Mouse (Mus musculus): ENCODE measurements around the gene Akap13. TPM values are rescaled to one million over a fixed set of nuclear protein-coding genes. Genes with fewer than 3 reads are reported as not detected.

The Akap13 gene
- polyA plus RNA-seq, 1 experiment: 13.2 TPM

DNA sequence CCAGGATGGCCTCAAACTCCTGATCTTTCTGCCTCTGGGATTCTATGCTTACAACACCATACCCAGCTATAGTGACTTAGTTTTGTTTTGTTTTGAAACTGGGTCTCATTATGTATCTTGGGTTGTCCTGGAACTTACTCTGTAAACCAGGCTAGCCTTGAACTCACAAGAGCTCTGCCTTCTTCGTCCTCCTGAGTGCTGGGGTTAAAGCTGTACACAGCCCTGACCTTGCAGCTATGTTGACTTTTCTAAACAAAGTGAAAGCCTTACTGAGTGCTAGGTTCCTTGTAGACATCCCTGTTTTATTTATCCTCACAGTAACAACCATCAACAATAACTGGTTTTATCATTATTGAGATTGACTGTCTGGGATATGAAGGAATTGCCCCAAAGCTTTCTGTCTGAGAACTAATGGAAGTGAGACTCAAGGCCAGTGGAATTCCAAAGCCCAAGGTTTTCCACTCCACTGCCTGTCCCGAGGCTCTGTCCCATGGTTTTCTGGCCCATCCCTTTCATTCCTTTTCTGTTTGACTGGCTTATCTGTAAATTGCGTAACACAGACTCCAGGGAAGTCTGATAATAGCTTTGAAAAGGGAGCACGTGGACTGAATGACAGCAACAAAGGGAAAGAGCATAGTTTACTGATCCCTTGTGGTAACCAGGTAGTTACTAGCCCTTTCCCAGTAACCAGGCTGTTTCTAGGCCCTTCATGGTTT lies 40.0 kb upstream of the Akap13 start:
- 55% methylated on average over 4 of the region's 4 CpGs for WGBS
- Histone ChIP-seq H3K27me3 (replicated peaks; ENCODE audit: control insufficient read depth, insufficient read depth, low read length) (no peaks in the 10 kb centered on the region), H3K27ac (ENCODE audit: insufficient read depth, low read depth, low read length) (no peak overlapping the region), H3K36me3 (ENCODE audit: control insufficient read depth, insufficient read depth, low read length) (no peaks in the 10 kb centered on the region), H3K4me1 (ENCODE audit: control insufficient read depth, insufficient read depth, low read length) (no peaks in the 10 kb centered on the region), H3K4me3 (ENCODE audit: insufficient read depth, low read depth, low read length) (no peak overlapping the region)
- no peak for TF ChIP-seq CTCF (conservative IDR thresholded peaks at IDR 0.05; ENCODE audit: insufficient read depth, insufficient read length, low read depth, low read length)
- TF ChIP-seq POLR2A (IDR thresholded peaks at IDR 0.05; ENCODE audit: low read depth, low read length): no peak
- DNase-seq: no peak

DNA sequence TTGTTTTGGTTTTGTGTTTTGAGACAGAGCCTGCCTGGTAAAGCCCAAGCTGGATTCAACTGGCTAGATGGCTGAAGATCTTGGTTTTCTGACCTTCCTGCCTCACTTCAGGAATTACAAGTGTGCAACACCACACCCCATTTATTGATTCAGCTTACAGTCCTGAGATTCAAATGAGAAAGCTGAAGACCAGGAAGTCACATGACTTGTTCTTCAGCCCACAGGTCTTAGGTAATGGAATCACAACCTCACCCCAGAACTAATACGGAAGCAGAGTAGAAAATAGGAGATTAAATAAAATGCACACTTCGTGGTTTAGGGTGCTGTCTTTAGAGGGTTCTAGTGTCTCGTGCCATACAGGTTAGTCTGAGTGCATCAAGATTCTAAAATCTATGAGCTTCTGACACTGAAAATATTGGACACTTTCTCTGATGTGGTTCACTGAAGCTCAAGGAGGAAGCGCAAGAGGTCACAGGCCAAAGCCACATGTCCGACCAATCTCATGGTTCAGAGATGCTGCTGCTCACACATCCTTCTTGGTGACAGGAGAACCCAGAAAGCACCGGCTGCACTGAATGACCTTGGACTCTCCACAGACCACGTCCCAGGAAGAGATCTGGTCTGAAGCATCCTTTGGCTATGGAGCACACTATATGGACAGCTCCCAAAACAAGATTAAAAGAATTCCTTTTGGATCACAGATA lies 39.3 kb upstream of the Akap13 start:
- Histone ChIP-seq H3K36me3 (ENCODE audit: control insufficient read depth, insufficient read depth, low read length) (no peaks in the 10 kb centered on the region), H3K27me3 (replicated peaks; ENCODE audit: control insufficient read depth, insufficient read depth, low read length) (no peaks in the 10 kb centered on the region), H3K4me3 (ENCODE audit: insufficient read depth, low read depth, low read length) (no peak overlapping the region), H3K27ac (ENCODE audit: insufficient read depth, low read depth, low read length) (no peak overlapping the region), H3K4me1 (ENCODE audit: control insufficient read depth, insufficient read depth, low read length) (no peaks in the 10 kb centered on the region)
- no peak for DNase-seq
- TF ChIP-seq CTCF (conservative IDR thresholded peaks at IDR 0.05; ENCODE audit: insufficient read depth, insufficient read length, low read depth, low read length): no peak
- 74% methylated on average over 7 of the region's 7 CpGs for WGBS

DNA sequence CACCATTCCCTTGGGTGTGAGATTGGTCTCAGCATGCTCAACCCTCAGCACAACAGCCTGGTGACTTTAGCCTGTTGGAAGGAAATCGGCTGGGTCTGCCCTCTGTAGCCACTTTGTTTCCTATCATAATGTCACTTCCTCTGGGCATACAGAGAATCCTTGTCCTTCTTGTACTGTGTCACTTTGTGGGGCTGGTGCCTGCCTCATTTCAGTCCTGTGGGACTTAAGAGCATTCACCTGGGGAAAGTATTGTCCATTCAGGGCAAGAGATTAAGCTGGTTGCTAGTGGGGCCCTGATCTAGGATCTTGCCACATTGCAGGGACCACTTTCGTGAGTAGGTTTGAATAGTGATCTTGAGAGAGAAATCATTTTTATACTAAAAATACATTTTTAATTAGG lies 34.4 kb upstream of the Akap13 start:
- no peaks in the 10 kb centered on the region for H3K4me1 ChIP-seq (ENCODE audit: control insufficient read depth, insufficient read depth, low read length)
- H3K27me3 ChIP-seq (replicated peaks; ENCODE audit: control insufficient read depth, insufficient read depth, low read length): no peaks in the 10 kb centered on the region
- no peak for DNase-seq
- H3K27ac ChIP-seq (ENCODE audit: insufficient read depth, low read depth, low read length): no peak overlapping the region
- no peak overlapping the region for H3K4me3 ChIP-seq (ENCODE audit: insufficient read depth, low read depth, low read length)
- 75% methylated on average over 2 of the region's 2 CpGs for WGBS
- TF ChIP-seq CTCF (conservative IDR thresholded peaks at IDR 0.05; ENCODE audit: insufficient read depth, insufficient read length, low read depth, low read length) (no peak), POLR2A (IDR thresholded peaks at IDR 0.05; ENCODE audit: low read depth, low read length) (no peak)
- no peaks in the 10 kb centered on the region for H3K36me3 ChIP-seq (ENCODE audit: control insufficient read depth, insufficient read depth, low read length)

DNA sequence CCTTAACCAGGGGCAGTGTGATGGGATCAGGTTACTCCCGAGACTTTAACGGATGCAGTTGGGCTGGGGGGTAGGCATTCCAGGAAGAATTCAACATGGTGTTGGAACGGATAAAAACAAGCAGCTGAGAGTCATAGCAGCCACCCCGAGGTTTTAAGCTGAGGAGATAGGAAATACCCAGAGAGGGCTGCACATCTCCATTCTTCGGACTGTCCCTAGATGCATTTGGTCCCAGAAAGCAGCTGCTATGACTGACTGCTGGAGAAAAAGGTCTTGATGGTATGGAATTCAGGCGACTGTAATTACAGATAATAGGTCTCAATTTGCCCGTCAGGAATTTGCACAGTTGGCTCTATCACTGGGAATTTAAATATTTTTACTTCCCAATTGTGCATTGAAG lies 31.2 kb upstream of the Akap13 start:
- DNase-seq: no peak
- Histone ChIP-seq H3K36me3 (ENCODE audit: control insufficient read depth, insufficient read depth, low read length) (no peaks in the 10 kb centered on the region), H3K27me3 (replicated peaks; ENCODE audit: control insufficient read depth, insufficient read depth, low read length) (no peaks in the 10 kb centered on the region), H3K4me3 (ENCODE audit: insufficient read depth, low read depth, low read length) (no peak overlapping the region), H3K4me1 (ENCODE audit: control insufficient read depth, insufficient read depth, low read length) (no peaks in the 10 kb centered on the region), H3K27ac (ENCODE audit: insufficient read depth, low read depth, low read length) (no peak overlapping the region)
- WGBS: 56% methylated on average over 7 of the region's 7 CpGs
- TF ChIP-seq CTCF (conservative IDR thresholded peaks at IDR 0.05; ENCODE audit: insufficient read depth, insufficient read length, low read depth, low read length) (no peak), POLR2A (IDR thresholded peaks at IDR 0.05; ENCODE audit: low read depth, low read length) (no peak)

DNA sequence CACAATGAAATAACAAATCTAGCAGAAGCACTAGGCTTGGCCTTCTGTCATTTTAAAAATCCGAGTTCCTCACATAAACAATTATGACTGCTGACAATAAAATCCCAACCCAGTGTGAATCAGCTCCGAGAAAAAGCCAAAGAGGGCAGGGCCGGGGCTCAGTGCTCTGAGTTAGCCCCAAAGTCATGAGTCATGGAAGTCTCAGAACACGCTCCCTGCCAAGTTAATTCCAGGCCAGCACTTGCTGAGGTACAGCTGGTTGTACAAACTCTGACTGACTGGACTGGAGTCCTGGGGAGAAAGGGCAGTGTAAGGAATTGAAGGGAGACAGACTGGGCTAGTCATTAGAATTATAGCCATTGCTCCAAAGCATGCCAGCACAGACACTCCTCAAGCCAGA lies 28.0 kb upstream of the Akap13 start:
- Histone ChIP-seq H3K36me3 (ENCODE audit: control insufficient read depth, insufficient read depth, low read length) (no peaks in the 10 kb centered on the region), H3K4me1 (ENCODE audit: control insufficient read depth, insufficient read depth, low read length) (peaks cover 2% of the 10 kb centered on the region; the same call in 1 of the 2 replicates), H3K4me3 (ENCODE audit: insufficient read depth, low read depth, low read length) (no peak overlapping the region), H3K27ac (ENCODE audit: insufficient read depth, low read depth, low read length) (no peak overlapping the region), H3K27me3 (replicated peaks; ENCODE audit: control insufficient read depth, insufficient read depth, low read length) (no peaks in the 10 kb centered on the region)
- TF ChIP-seq POLR2A (IDR thresholded peaks at IDR 0.05; ENCODE audit: low read depth, low read length) (no peak), CTCF (conservative IDR thresholded peaks at IDR 0.05; ENCODE audit: insufficient read depth, insufficient read length, low read depth, low read length) (no peak)
- DNase-seq: peak; percentile 86
- WGBS: 38% methylated on average over 4 of the region's 4 CpGs

DNA sequence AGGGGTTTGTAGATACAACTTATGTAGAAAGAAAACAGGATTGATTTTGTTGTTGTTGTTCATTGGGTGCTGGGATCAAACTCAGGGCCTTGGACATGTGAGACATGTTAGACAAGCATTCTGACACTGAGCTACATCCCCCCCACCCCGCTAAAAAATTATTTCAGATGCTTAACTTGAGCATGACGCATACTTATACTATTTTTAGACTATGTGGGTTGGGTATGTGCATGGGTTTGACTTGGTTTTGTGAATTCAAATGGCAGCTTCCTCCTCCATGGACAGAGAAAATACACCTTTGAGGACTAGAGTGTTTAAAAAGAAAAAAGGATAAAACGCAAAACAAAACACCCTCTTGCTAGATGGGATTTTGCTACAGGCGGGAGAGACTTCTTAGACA lies 26.4 kb upstream of the Akap13 start:
- WGBS: 86% methylated on average over 4 of the region's 4 CpGs
- peaks cover 2% of the 10 kb centered on the region; the same call in 1 of the 2 replicates for H3K4me1 ChIP-seq (ENCODE audit: control insufficient read depth, insufficient read depth, low read length)
- no peak for DNase-seq

DNA sequence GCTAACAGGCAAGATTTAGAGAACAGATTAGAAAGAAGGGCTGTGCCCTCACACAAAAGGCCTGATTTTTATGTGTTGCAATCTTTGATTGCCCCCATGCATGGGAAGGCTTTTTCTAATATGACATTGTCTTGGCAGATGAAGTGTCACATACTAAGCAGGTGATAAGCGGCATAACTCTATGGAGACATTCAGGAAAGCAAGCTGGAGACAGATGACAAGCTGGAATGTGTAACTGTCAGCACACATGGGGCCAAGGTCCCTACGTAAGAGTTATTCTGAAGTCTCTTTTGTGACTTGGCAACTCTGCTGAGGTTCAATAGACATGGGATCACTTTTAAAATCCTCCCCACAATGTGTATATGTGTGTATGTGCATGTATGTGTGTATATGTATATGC lies 24.8 kb upstream of the Akap13 start:
- TF ChIP-seq POLR2A (IDR thresholded peaks at IDR 0.05; ENCODE audit: low read depth, low read length) (no peak), CTCF (conservative IDR thresholded peaks at IDR 0.05; ENCODE audit: insufficient read depth, insufficient read length, low read depth, low read length) (no peak)
- no peaks in the 10 kb centered on the region for H3K27me3 ChIP-seq (replicated peaks; ENCODE audit: control insufficient read depth, insufficient read depth, low read length)
- no peak overlapping the region for H3K27ac ChIP-seq (ENCODE audit: insufficient read depth, low read depth, low read length)
- 72% methylated on average over 2 of the region's 2 CpGs for WGBS
- H3K36me3 ChIP-seq (ENCODE audit: control insufficient read depth, insufficient read depth, low read length): no peaks in the 10 kb centered on the region
- DNase-seq: no peak
- peaks cover 2% of the 10 kb centered on the region; the same call in 1 of the 2 replicates for H3K4me1 ChIP-seq (ENCODE audit: control insufficient read depth, insufficient read depth, low read length)
- H3K4me3 ChIP-seq (ENCODE audit: insufficient read depth, low read depth, low read length): no peak overlapping the region

More for the DNA sequence above, 26.4 kb upstream of the Akap13 start:
- H3K4me3 ChIP-seq (ENCODE audit: insufficient read depth, low read depth, low read length): no peak overlapping the region
- no peak overlapping the region for H3K27ac ChIP-seq (ENCODE audit: insufficient read depth, low read depth, low read length)
- TF ChIP-seq CTCF (conservative IDR thresholded peaks at IDR 0.05; ENCODE audit: insufficient read depth, insufficient read length, low read depth, low read length) (no peak), POLR2A (IDR thresholded peaks at IDR 0.05; ENCODE audit: low read depth, low read length) (no peak)
- no peaks in the 10 kb centered on the region for H3K27me3 ChIP-seq (replicated peaks; ENCODE audit: control insufficient read depth, insufficient read depth, low read length)
- H3K36me3 ChIP-seq (ENCODE audit: control insufficient read depth, insufficient read depth, low read length): no peaks in the 10 kb centered on the region
